Mouse (Mus musculus) liver, adult 2 months (tissue): Measurements from ENCODE around the gene Rgs7bp. TPM values are rescaled to one million over a fixed set of nuclear protein-coding genes. Genes with fewer than 3 reads are reported as not detected.
"Not testable (repeated sequence)": the region's sequence is repeated elsewhere in the genome, so short reads cannot be mapped to it uniquely, and the experiment has no call there.

Experiments used
- DNase-seq: peaks from one replicate; pipeline ENCODE4 v3.0.0-alpha.2; 2011; ENCODE audit warnings: low read depth, low spot score; ENCODE audit errors: extremely low read depth
- H3K27ac ChIP-seq: fragments of 200-500 bp; replicated peaks from 2 replicates; pipeline ENCODE4 v1.5.1; 2012; ENCODE audit warnings: low read depth, mild to moderate bottlenecking, control low read depth, inconsistent platforms, low read length; ENCODE audit not compliant: insufficient read depth
- H3K27me3 ChIP-seq: fragments of 200-500 bp; 2 replicates; pipeline ENCODE4 v1.6.1; 2012; ENCODE audit warnings: mild to moderate bottlenecking, moderate library complexity, low read length, inconsistent platforms; ENCODE audit not compliant: control insufficient read depth, insufficient read depth
- H3K36me3 ChIP-seq: fragments of 200-500 bp; 2 replicates; pipeline ENCODE4 v1.6.1; 2012; ENCODE audit warnings: low read length, inconsistent platforms; ENCODE audit not compliant: control insufficient read depth, insufficient read depth
- H3K4me1 ChIP-seq: fragments of 200-500 bp; 2 replicates; pipeline ENCODE4 v1.6.1; 2011; ENCODE audit warnings: low read length; ENCODE audit not compliant: control insufficient read depth, insufficient read depth
- H3K4me3 ChIP-seq: fragments of 200-500 bp; 2 replicates; pipeline ENCODE4 v1.5.1; 2011; ENCODE audit warnings: low read depth, mild to moderate bottlenecking, control low read depth, low read length, moderate library complexity; ENCODE audit not compliant: insufficient read depth
- H3K79me2 ChIP-seq: fragments of 200-500 bp; 2 replicates; pipeline ENCODE4 v1.6.1; 2012; ENCODE audit warnings: inconsistent platforms, mild to moderate bottlenecking, low read length, moderate library complexity; ENCODE audit not compliant: control insufficient read depth, insufficient read depth
- H3K9ac ChIP-seq: fragments of 200-500 bp; 2 replicates; pipeline ENCODE4 v1.6.1; 2012; ENCODE audit warnings: low read depth, mild to moderate bottlenecking, control low read depth, inconsistent platforms, low read length
- CTCF ChIP-seq: fragments of 200-500 bp; IDR thresholded peaks from 2 replicates; pipeline ENCODE4 v1.5.1; 2011; ENCODE audit warnings: low read depth, low read length, control low read depth
- POLR2A ChIP-seq: fragments of 200-500 bp; IDR thresholded peaks from 2 replicates; pipeline ENCODE4 v1.6.1; 2011; ENCODE audit warnings: low read length, control low read depth; ENCODE audit not compliant: insufficient read depth; ENCODE audit errors: extremely low read depth
- WGBS: fragments of 180-500 bp; shearing (Covaris S2); methylation state at CpG from one replicate; pipeline ENCODE4 v1.1.7; 2018; 5-methylcytosine and 5-hydroxymethylcytosine counted together
- polyA plus RNA-seq: library from polyadenylated mRNA; depleted of rRNA; stranded (reverse); fragments of >200 nt; gene quantifications from 2 replicates; pipeline ENCODE4 v1.2.3, GENCODE M21; 2012; rRNA removed
- total RNA-seq: library from RNA; depleted of rRNA; stranded (reverse); fragments of >200 nt; gene quantifications from 2 replicates; pipeline ENCODE4 v1.2.3, GENCODE M21; 2014; rRNA removed

Gene Rgs7bp
- total and polyA plus RNA-seq, 2 experiments: 0.12 to 0.46 TPM

GRCm38 (mm10) chr13:104916106-104916505 is 138.6 kb downstream of the Rgs7bp start:
- no peaks in the 10 kb centered on the region for H3K4me1 ChIP-seq
- H3K79me2 ChIP-seq: no peaks in the 10 kb centered on the region
- no peak overlapping the region for H3K27ac ChIP-seq
- H3K9ac ChIP-seq: no peak overlapping the region
- H3K36me3 ChIP-seq: no peaks in the 10 kb centered on the region
- H3K4me3 ChIP-seq: no peak overlapping the region
- 89% methylated on average over 2 of the region's 2 CpGs for WGBS
- DNase-seq: no peak
- no peaks in the 10 kb centered on the region for H3K27me3 ChIP-seq
- TF ChIP-seq POLR2A (no peak), CTCF (no peak)

- no peaks in the 10 kb centered on the region for H3K27me3 ChIP-seq
- H3K79me2 ChIP-seq: no peaks in the 10 kb centered on the region
- no peak overlapping the region for H3K9ac ChIP-seq
- DNase-seq: no peak
- H3K4me1 ChIP-seq: no peaks in the 10 kb centered on the region
- TF ChIP-seq POLR2A: no peak
- TF ChIP-seq CTCF: no peak
- H3K4me3 ChIP-seq: no peak overlapping the region
- no peaks in the 10 kb centered on the region for H3K36me3 ChIP-seq
- 95% methylated on average over 17 of the region's 17 CpGs for WGBS
- H3K27ac ChIP-seq: no peak overlapping the region
Observed at GRCm38 (mm10) chr13:104914288-104914895, 140.3 kb downstream of the Rgs7bp start.

GRCm38 (mm10) chr13:104911626-104912025 is 143.1 kb downstream of the Rgs7bp start:
- not testable (repeated sequence) for H3K36me3 ChIP-seq, H3K4me3 ChIP-seq, H3K27ac ChIP-seq, H3K27me3 ChIP-seq, H3K4me1 ChIP-seq, DNase-seq, H3K79me2 ChIP-seq, H3K9ac ChIP-seq
- WGBS: 88% methylated on average over 5 of the region's 5 CpGs

- H3K9ac ChIP-seq, H3K36me3 ChIP-seq, H3K27ac ChIP-seq, H3K4me1 ChIP-seq, H3K4me3 ChIP-seq, H3K79me2 ChIP-seq, H3K27me3 ChIP-seq, DNase-seq: not testable (repeated sequence)
- whole genome bisulfite sequencing: 90% methylated on average over 1 of the region's 1 CpGs
Observed at GRCm38 (mm10) chr13:104911006-104911405, 143.7 kb downstream of the Rgs7bp start.

GRCm38 (mm10) chr13:104908691-104909090 is 146.0 kb downstream of the Rgs7bp start:
- Histone ChIP-seq H3K9ac (no peak overlapping the region), H3K27me3 (no peaks in the 10 kb centered on the region), H3K4me1 (no peaks in the 10 kb centered on the region), H3K4me3 (no peak overlapping the region), H3K36me3 (no peaks in the 10 kb centered on the region), H3K27ac (no peak overlapping the region), H3K79me2 (no peaks in the 10 kb centered on the region)
- TF ChIP-seq CTCF (no peak), POLR2A (no peak)
- 80% methylated on average over 7 of the region's 7 CpGs for WGBS
- no peak for DNase-seq

Other genes with a start within 250 kb of the Rgs7bp start
- gene Cwc27, start 237.8 kb downstream of the Rgs7bp start, total RNA-seq: 5.4 and 8.9 TPM in 2 replicates
- gene Cwc27, start 237.8 kb downstream of the Rgs7bp start, polyA plus RNA-seq: 1.1 and 1.4 TPM in 2 replicates
- not detected in 2 replicates for gene Shisal2b, start 191.0 kb downstream of the Rgs7bp start, total RNA-seq
- not detected in 2 replicates for gene Shisal2b, start 191.0 kb downstream of the Rgs7bp start, polyA plus RNA-seq
- not detected in 2 replicates for gene 4933425L06Rik, start 27.2 kb upstream of the Rgs7bp start, total RNA-seq
- gene 4933425L06Rik, start 27.2 kb upstream of the Rgs7bp start, polyA plus RNA-seq: not detected in 2 replicates
- gene Rnf180, start 239.9 kb upstream of the Rgs7bp start, total RNA-seq: 0.54 and 0.74 TPM in 2 replicates
- 0.15 and 0.20 TPM in 2 replicates for gene Rnf180, start 239.9 kb upstream of the Rgs7bp start, polyA plus RNA-seq